Mouse (Mus musculus): ENCODE data around the gene Src. TPM values are rescaled to one million over a fixed set of nuclear protein-coding genes. Genes with fewer than 3 reads are reported as not detected.

Gene Src
- total RNA-seq, 1 experiment: 36.7 TPM

GRCm38 (mm10) chr2:157428351-157429139, 10.3 kb downstream of the Src start:
- no peak for TF ChIP-seq CHD2 (IDR thresholded peaks at IDR 0.05; ENCODE audit: low read depth, low read length)
- no peak for TF ChIP-seq ZC3H11A (IDR thresholded peaks at IDR 0.05; ENCODE audit: borderline replicate concordance, low read depth, low read length)
- no peak for TF ChIP-seq ZNF384 (IDR thresholded peaks at IDR 0.05; ENCODE audit: low read depth, low read length)
- no peak for TF ChIP-seq MAFK (IDR thresholded peaks at IDR 0.05; ENCODE audit: insufficient read depth, low read depth, low read length)
- TF ChIP-seq HCFC1 (IDR thresholded peaks at IDR 0.05; ENCODE audit: borderline replicate concordance, insufficient read depth, low read length): no peak
- no peak overlapping the region for H3K27ac ChIP-seq (ENCODE audit: insufficient read depth, low read depth, low read length, poor library complexity, severe bottlenecking)
- H3K36me3 ChIP-seq (ENCODE audit: control insufficient read depth, insufficient read depth, low read length, poor library complexity, severe bottlenecking): peaks cover 9% of the 10 kb centered on the region; the same call in 1 of the 2 replicates
- H3K9me3 ChIP-seq (ENCODE audit: control insufficient read depth, insufficient read depth, low read depth, low read length): no peaks in the 10 kb centered on the region
- H3K4me3 ChIP-seq (ENCODE audit: insufficient read depth in 1 of 2, low read depth in 1 of 2, low read length in 2 of 2, poor library complexity in 1 of 2, severe bottlenecking in 1 of 2): no peak overlapping the region
- H3K4me1 ChIP-seq (ENCODE audit: control insufficient read depth in 2 of 2, insufficient read depth in 2 of 2, low read length in 2 of 2, poor library complexity in 1 of 2): peaks cover 9 to 50% of the 10 kb centered on the region in 2 experiments
- H3K9ac ChIP-seq (ENCODE audit: insufficient read depth, low read depth, low read length, poor library complexity, severe bottlenecking): no peak overlapping the region
- DNase-seq (ENCODE audit: low read depth, low spot score): no peak
- in situ Hi-C loops (cut with MboI; ENCODE audit: low sequenced_read_pairs in 2 of 2, unreplicated experiment in 2 of 2): no loop called here

GRCm38 (mm10) chr2:157429735-157430134, 11.5 kb downstream of the Src start:
- peaks cover 13 to 53% of the 10 kb centered on the region in 2 experiments for H3K4me1 ChIP-seq (ENCODE audit: control insufficient read depth in 2 of 2, insufficient read depth in 2 of 2, low read length in 2 of 2, poor library complexity in 1 of 2)
- TF ChIP-seq ZNF384 (IDR thresholded peaks at IDR 0.05; ENCODE audit: low read depth, low read length) (no peak), ZC3H11A (IDR thresholded peaks at IDR 0.05; ENCODE audit: borderline replicate concordance, low read depth, low read length) (no peak), CHD2 (IDR thresholded peaks at IDR 0.05; ENCODE audit: low read depth, low read length) (no peak), MAFK (IDR thresholded peaks at IDR 0.05; ENCODE audit: insufficient read depth, low read depth, low read length) (no peak)
- in situ Hi-C loops (cut with MboI; ENCODE audit: low sequenced_read_pairs in 2 of 2, unreplicated experiment in 2 of 2): no loop called here
- peaks cover 9% of the 10 kb centered on the region; the same call in 1 of the 2 replicates for H3K36me3 ChIP-seq (ENCODE audit: control insufficient read depth, insufficient read depth, low read length, poor library complexity, severe bottlenecking)
- no peaks in the 10 kb centered on the region for H3K9me3 ChIP-seq (ENCODE audit: control insufficient read depth, insufficient read depth, low read depth, low read length)
- H3K9ac ChIP-seq (ENCODE audit: insufficient read depth, low read depth, low read length, poor library complexity, severe bottlenecking): no peak overlapping the region; the same call in 1 of the 2 replicates
- no peak for DNase-seq (ENCODE audit: low read depth, low spot score)
- no peak overlapping the region for H3K4me3 ChIP-seq (ENCODE audit: insufficient read depth in 1 of 2, low read depth in 1 of 2, low read length in 2 of 2, poor library complexity in 1 of 2, severe bottlenecking in 1 of 2)
- no peak overlapping the region for H3K27ac ChIP-seq (ENCODE audit: insufficient read depth, low read depth, low read length, poor library complexity, severe bottlenecking)

GRCm38 (mm10) chr2:157430667-157431429, 12.6 kb downstream of the Src start:
- Histone ChIP-seq H3K9ac (ENCODE audit: insufficient read depth, low read depth, low read length, poor library complexity, severe bottlenecking) (no peak overlapping the region; the same call in 1 of the 2 replicates), H3K27ac (ENCODE audit: insufficient read depth, low read depth, low read length, poor library complexity, severe bottlenecking) (peak overlapping the region; percentile 29; the same call in 1 of the 2 replicates), H3K4me3 (ENCODE audit: insufficient read depth in 1 of 2, low read depth in 1 of 2, low read length in 2 of 2, poor library complexity in 1 of 2, severe bottlenecking in 1 of 2) (no peak overlapping the region), H3K9me3 (ENCODE audit: control insufficient read depth, insufficient read depth, low read depth, low read length) (no peaks in the 10 kb centered on the region), H3K4me1 (ENCODE audit: control insufficient read depth in 2 of 2, insufficient read depth in 2 of 2, low read length in 2 of 2, poor library complexity in 1 of 2) (peaks cover 18 to 55% of the 10 kb centered on the region in 2 experiments), H3K36me3 (ENCODE audit: control insufficient read depth, insufficient read depth, low read length, poor library complexity, severe bottlenecking) (peaks cover 9% of the 10 kb centered on the region; the same call in 1 of the 2 replicates)
- no peak for TF ChIP-seq ZNF384 (IDR thresholded peaks at IDR 0.05; ENCODE audit: low read depth, low read length)
- TF ChIP-seq MAFK (IDR thresholded peaks at IDR 0.05; ENCODE audit: insufficient read depth, low read depth, low read length): no peak
- TF ChIP-seq ZC3H11A (IDR thresholded peaks at IDR 0.05; ENCODE audit: borderline replicate concordance, low read depth, low read length): no peak
- TF ChIP-seq HCFC1 (IDR thresholded peaks at IDR 0.05; ENCODE audit: borderline replicate concordance, insufficient read depth, low read length): no peak
- DNase-seq (ENCODE audit: low read depth, low spot score): no peak
- in situ Hi-C loops (cut with MboI; ENCODE audit: low sequenced_read_pairs in 2 of 2, unreplicated experiment in 2 of 2): no loop called here

GRCm38 (mm10) chr2:157431912-157432311, 13.7 kb downstream of the Src start:
- H3K4me3 ChIP-seq (ENCODE audit: insufficient read depth in 1 of 2, low read depth in 1 of 2, low read length in 2 of 2, poor library complexity in 1 of 2, severe bottlenecking in 1 of 2): no peak overlapping the region
- in situ Hi-C loops (cut with MboI; ENCODE audit: low sequenced_read_pairs in 2 of 2, unreplicated experiment in 2 of 2): no loop called here
- no peak for DNase-seq (ENCODE audit: low read depth, low spot score)
- peak overlapping the region; percentile 30; the same call in 1 of the 2 replicates for H3K27ac ChIP-seq (ENCODE audit: insufficient read depth, low read depth, low read length, poor library complexity, severe bottlenecking)
- TF ChIP-seq ZC3H11A (IDR thresholded peaks at IDR 0.05; ENCODE audit: borderline replicate concordance, low read depth, low read length) (no peak), CHD2 (IDR thresholded peaks at IDR 0.05; ENCODE audit: low read depth, low read length) (no peak)
- peaks cover 9% of the 10 kb centered on the region; the same call in 1 of the 2 replicates for H3K36me3 ChIP-seq (ENCODE audit: control insufficient read depth, insufficient read depth, low read length, poor library complexity, severe bottlenecking)
- peaks cover 19 to 59% of the 10 kb centered on the region in 2 experiments for H3K4me1 ChIP-seq (ENCODE audit: control insufficient read depth in 2 of 2, insufficient read depth in 2 of 2, low read length in 2 of 2, poor library complexity in 1 of 2)
- H3K9ac ChIP-seq (ENCODE audit: insufficient read depth, low read depth, low read length, poor library complexity, severe bottlenecking): no peak overlapping the region
- no peaks in the 10 kb centered on the region for H3K9me3 ChIP-seq (ENCODE audit: control insufficient read depth, insufficient read depth, low read depth, low read length)
